Mouse (Mus musculus): ENCODE results near the gene Sec14l2.

DNA sequence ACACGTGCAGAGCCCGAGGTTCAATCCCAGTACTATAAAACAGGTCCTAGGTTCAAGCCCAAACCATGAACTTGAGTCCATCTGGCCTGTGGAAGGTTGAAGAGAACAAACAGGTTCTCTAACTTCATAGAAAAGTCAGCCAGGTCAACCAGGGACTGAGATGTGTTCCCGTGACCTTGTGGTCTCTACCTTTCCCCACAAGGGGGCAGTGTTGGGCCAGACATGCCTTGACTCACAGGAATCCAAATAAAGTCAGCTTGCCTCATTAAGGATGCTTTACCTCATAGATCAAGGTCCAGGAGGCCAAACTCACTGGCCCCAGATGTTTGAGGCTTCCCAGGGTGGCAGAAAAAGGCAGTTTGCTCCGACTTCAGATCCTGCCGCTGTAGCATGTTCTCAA is 69.6 kb downstream of the Sec14l2 start:
- TF ChIP-seq EP300 (IDR thresholded peaks at IDR 0.05), result no peak
- TF ChIP-seq CTCF (IDR thresholded peaks at IDR 0.05), result peak; percentile 92
